Comparison of ENCODE assay signal across 9 mouse cellular contexts in genomic region chr2:54435380-54435779, GRCm38 (mm10). TPM values are rescaled to one million over a fixed set of nuclear protein-coding genes. Genes with fewer than 3 reads are reported as not detected.
DNase-seq lines count a peak whose midpoint lies in the region; ATAC-seq lines count a peak whose summit lies in the region.
"Had no signal": no experiment of that assay in that cellular context is flagged by ENCODE, and none has a peak within 500 bp of the region (broad histone marks: within the 10 kb centered on the region; RNA-seq: fewer than 3 reads in every experiment).

No protein-coding gene starts in this region.

- H3K4me3 ChIP-seq in kidney, embryonic 15.5 days (replicated peaks), result peak overlapping the region; percentile 53; the same call in 1 of the 2 replicates
- peak overlapping the region; percentile 87 for H3K4me3 ChIP-seq in forebrain, embryonic 15.5 days
- peak overlapping the region; percentile 71 for H3K4me3 ChIP-seq in midbrain, embryonic 14.5 days (replicated peaks; ENCODE audit: low read depth, low read length)

- H3K27ac ChIP-seq in kidney, embryonic 15.5 days, result no peak overlapping the region
- no peak overlapping the region for H3K27ac ChIP-seq in forebrain, embryonic 15.5 days (replicated peaks)
- no peak overlapping the region for H3K27ac ChIP-seq in midbrain, embryonic 14.5 days (replicated peaks; ENCODE audit: low read depth, low read length)
- H3K27ac ChIP-seq: liver, embryonic 15.5 days had no signal

- ATAC-seq in kidney, embryonic 15.5 days (replicated peaks; ENCODE audit: low FRiP score), result no peak
- ATAC-seq in forebrain, embryonic 15.5 days (replicated peaks), result 0 out of 2 replicates have a peak, but pooled peaks have one; percentile 1
- no peak; the same call in 1 of the 2 replicates for ATAC-seq in midbrain, embryonic 14.5 days (ENCODE audit: low FRiP score, low TSS enrichment)
- ATAC-seq in frontal cortex, adult (ENCODE audit: low TSS enrichment), result no peak

- no peaks in the 10 kb centered on the region for H3K36me3 ChIP-seq in kidney, embryonic 15.5 days
- no peaks in the 10 kb centered on the region for H3K36me3 ChIP-seq in forebrain, embryonic 15.5 days
- H3K36me3 ChIP-seq in midbrain, embryonic 14.5 days (ENCODE audit: control insufficient read depth, insufficient read depth, low read length), result no peaks in the 10 kb centered on the region
- H3K36me3 ChIP-seq: liver, embryonic 15.5 days had no signal

- H3K9ac ChIP-seq in kidney, embryonic 15.5 days, result no peak overlapping the region
- H3K9ac ChIP-seq in forebrain, embryonic 15.5 days (replicated peaks), result no peak overlapping the region
- H3K9ac ChIP-seq in midbrain, embryonic 14.5 days (replicated peaks; ENCODE audit: low read length), result peak overlapping the region; percentile 69
- H3K9ac ChIP-seq: liver, embryonic 15.5 days had no signal

- no peaks in the 10 kb centered on the region for H3K9me3 ChIP-seq in kidney, embryonic 15.5 days (replicated peaks)
- H3K9me3 ChIP-seq in forebrain, embryonic 15.5 days, result no peaks in the 10 kb centered on the region
- no peaks in the 10 kb centered on the region for H3K9me3 ChIP-seq in midbrain, embryonic 14.5 days (ENCODE audit: control insufficient read depth, low read length)
- H3K9me3 ChIP-seq: liver, embryonic 15.5 days had no signal

- WGBS in kidney, embryonic 15.5 days, result 43% methylated on average over 10 of the region's 10 CpGs
- 43% methylated on average over 10 of the region's 10 CpGs for WGBS in forebrain, embryonic 15.5 days
- 44% methylated on average over 10 of the region's 10 CpGs for WGBS in midbrain, embryonic 14.5 days

- peaks cover 18% of the 10 kb centered on the region for H3K4me1 ChIP-seq in kidney, embryonic 15.5 days
- H3K4me1 ChIP-seq in forebrain, embryonic 15.5 days, result peaks cover 14% of the 10 kb centered on the region
- peaks cover 5% of the 10 kb centered on the region; the same call in 1 of the 2 replicates for H3K4me1 ChIP-seq in midbrain, embryonic 14.5 days (ENCODE audit: control insufficient read depth, insufficient read depth, low read length)
- H3K4me1 ChIP-seq: liver, embryonic 15.5 days had no signal

- peaks cover 51% of the 10 kb centered on the region for H3K27me3 ChIP-seq in kidney, embryonic 15.5 days
- H3K27me3 ChIP-seq in forebrain, embryonic 15.5 days, result peaks cover 15% of the 10 kb centered on the region; the same call in 1 of the 2 replicates
- H3K27me3 ChIP-seq in midbrain, embryonic 14.5 days (ENCODE audit: control insufficient read depth, insufficient read depth, low read length), result 0 out of 2 replicates have a peak, but pooled peaks cover 4% of the 10 kb centered on the region

- DNase-seq in kidney, adult 8-10 months, result no peak
- peak; percentile 66 for DNase-seq in cerebellum, adult 9-10 months
- DNase-seq in midbrain, embryonic 14.5 days, result peak; percentile 18
- DNase-seq in thymus, postnatal 36 days, result no peak
- DNase-seq in lung, postnatal 36 days, result no peak

- peak overlapping the region; percentile 93 for H3K4me2 ChIP-seq in kidney, embryonic 15.5 days
- H3K4me2 ChIP-seq in forebrain, embryonic 15.5 days (replicated peaks), result peak overlapping the region; percentile 96
- H3K4me2 ChIP-seq in midbrain, embryonic 14.5 days (ENCODE audit: low read length), result peak overlapping the region; percentile 94

RNA-seq across cellular contexts. Expression of gene Galnt13, which starts 0.7 kb away (rescaled TPM):
- 0.06 and 0.23 TPM in 2 replicates for polyA plus RNA-seq in kidney, embryonic 15.5 days (2015; fragmentation: Nextera tagmentation; extraction: Ambion mirVana)
- polyA plus RNA-seq in forebrain, embryonic 15.5 days (2015; fragmentation: Nextera tagmentation; extraction: Ambion mirVana), result 2.8 and 3.4 TPM in 2 replicates
- polyA plus RNA-seq in midbrain, embryonic 14.5 days (2014; fragmentation: Nextera tagmentation; extraction: Ambion mirVana), result 7.0 and 8.4 TPM in 2 replicates
- polyA plus RNA-seq: liver, embryonic 15.5 days had no signal

Comparison
In these comparisons a context has a peak if more than half of its experiments do, and no peak if none do; other contexts are left out.
1. DNase-seq: peak in cerebellum, adult 9-10 months (single experiment) and midbrain, embryonic 14.5 days (single experiment); none in kidney, adult 8-10 months (0 of 2), thymus, postnatal 36 days (0 of 2) and lung, postnatal 36 days (single experiment).
2. Peak in every context shown above with its lines, with median percentiles within 50 percentile points of each other: H3K4me2 ChIP-seq and H3K4me3 ChIP-seq.